Mouse (Mus musculus) layer of hippocampus, adult 8-10 months (tissue): ENCODE results near the gene Alpl. TPM values are rescaled to one million over a fixed set of nuclear protein-coding genes. Genes with fewer than 3 reads are reported as not detected.
A peak's percentile ranks its signal among the peaks of the same experiment; 100 is the strongest.

Source experiments
- DNase-seq, 2 experiments: peaks; one replicate each; pipeline ENCODE4 v3.0.0; 2022; ENCODE audit warnings: low spot score in 2 of 2
- total RNA-seq, 4 experiments: library from RNA; stranded (reverse); gene quantifications; 2 replicates each; pipeline ENCODE4 v1.2.4; 2022

Alpl gene
- total RNA-seq, 4 experiments from 2014 or later, result 6.2 to 9.3 (median 7.1) TPM

- no peak for DNase-seq
Observed at GRCm38 (mm10) chr4:137739151-137739923, 56.8 kb downstream of the Alpl start.

GRCm38 (mm10) chr4:137737760-137738159 is 58.4 kb downstream of the Alpl start:
- DNase-seq, result no peak

GRCm38 (mm10) chr4:137736220-137736701 is 59.9 kb downstream of the Alpl start:
- no peak for DNase-seq

- DNase-seq, result no peak
Observed at GRCm38 (mm10) chr4:137733459-137733858, 62.7 kb downstream of the Alpl start.

GRCm38 (mm10) chr4:137732962-137733361 is 63.2 kb downstream of the Alpl start:
- no peak for DNase-seq

GRCm38 (mm10) chr4:137732361-137732760 is 63.8 kb downstream of the Alpl start:
- DNase-seq, result no peak

GRCm38 (mm10) chr4:137731891-137732290 is 64.3 kb downstream of the Alpl start:
- no peak for DNase-seq

- DNase-seq, result no peak
Observed at GRCm38 (mm10) chr4:137730757-137731156, 65.4 kb downstream of the Alpl start.

- peak; percentile 83 to 87 for DNase-seq
Observed at GRCm38 (mm10) chr4:137730134-137730533, 66.0 kb downstream of the Alpl start.

- no peak for DNase-seq
Observed at GRCm38 (mm10) chr4:137729155-137729855, 66.9 kb downstream of the Alpl start.

- DNase-seq, result peak; percentile 37 to 48
Observed at GRCm38 (mm10) chr4:137728399-137729154, 67.6 kb downstream of the Alpl start.

- peak in 1 of 2 experiments; percentile 47 for DNase-seq
Observed at GRCm38 (mm10) chr4:137727506-137728187, 68.5 kb downstream of the Alpl start.

- no peak for DNase-seq
Observed at GRCm38 (mm10) chr4:137726739-137727505, 69.3 kb downstream of the Alpl start.

- no peak for DNase-seq
Observed at GRCm38 (mm10) chr4:137725541-137726145, 70.5 kb downstream of the Alpl start.

GRCm38 (mm10) chr4:137724766-137725165 is 71.4 kb downstream of the Alpl start:
- DNase-seq, result peak in 1 of 2 experiments; percentile 43

GRCm38 (mm10) chr4:137724212-137724611 is 72.0 kb downstream of the Alpl start:
- DNase-seq, result no peak

- DNase-seq, result no peak
Observed at GRCm38 (mm10) chr4:137723527-137723926, 72.7 kb downstream of the Alpl start.

GRCm38 (mm10) chr4:137722692-137723427 is 73.3 kb downstream of the Alpl start:
- DNase-seq, result peak; percentile 78 to 86

GRCm38 (mm10) chr4:137722230-137722629 is 74.0 kb downstream of the Alpl start:
- no peak for DNase-seq
